Mouse (Mus musculus): ENCODE results near the gene Myog. TPM values are rescaled to one million over a fixed set of nuclear protein-coding genes. Genes with fewer than 3 reads are reported as not detected.
A peak's percentile ranks its signal among the peaks of the same experiment; 100 is the strongest.
"Not testable (repeated sequence)": the region's sequence is repeated elsewhere in the genome, so short reads cannot be mapped to it uniquely, and the experiment has no call there.

Myog gene
- polyA plus RNA-seq, 1 experiment from 2014 or later: 2.9 TPM

DNA sequence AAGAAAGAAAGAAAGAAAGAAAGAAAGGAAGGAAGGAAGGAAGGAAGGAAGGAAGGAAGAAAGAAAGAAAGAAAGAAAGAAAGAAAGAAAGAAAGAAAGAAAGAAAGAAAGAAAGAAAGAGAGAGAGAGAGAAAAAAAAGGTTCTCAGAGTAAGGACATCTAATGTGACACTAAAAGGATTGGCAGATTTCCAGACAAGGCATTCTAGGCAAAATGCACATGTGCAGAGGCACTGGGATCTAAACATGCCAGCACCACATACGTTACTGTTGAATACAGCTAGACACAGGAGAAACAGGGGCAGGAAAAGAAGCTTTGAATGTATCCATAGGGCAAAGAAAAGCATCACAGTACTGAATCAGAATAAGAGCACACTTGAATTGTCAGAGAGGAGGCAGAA, 40.1 kb upstream of the Myog start:
- not testable (repeated sequence) for H3K4me2 ChIP-seq (ENCODE audit: low read depth, low read length); H3K9ac ChIP-seq (ENCODE audit: low read length); H3K4me3 ChIP-seq (ENCODE audit: low read length); H3K9me3 ChIP-seq (ENCODE audit: control insufficient read depth, low read length); H3K4me1 ChIP-seq (replicated peaks; ENCODE audit: control insufficient read depth, insufficient read depth, low read length); ATAC-seq (ENCODE audit: low read depth); H3K36me3 ChIP-seq (ENCODE audit: control insufficient read depth, insufficient read depth, low read length); H3K27me3 ChIP-seq (ENCODE audit: control insufficient read depth, insufficient read depth, low read depth, low read length); H3K27ac ChIP-seq (ENCODE audit: low read length)
- WGBS: 48% methylated on average over 1 of the region's 1 CpGs

DNA sequence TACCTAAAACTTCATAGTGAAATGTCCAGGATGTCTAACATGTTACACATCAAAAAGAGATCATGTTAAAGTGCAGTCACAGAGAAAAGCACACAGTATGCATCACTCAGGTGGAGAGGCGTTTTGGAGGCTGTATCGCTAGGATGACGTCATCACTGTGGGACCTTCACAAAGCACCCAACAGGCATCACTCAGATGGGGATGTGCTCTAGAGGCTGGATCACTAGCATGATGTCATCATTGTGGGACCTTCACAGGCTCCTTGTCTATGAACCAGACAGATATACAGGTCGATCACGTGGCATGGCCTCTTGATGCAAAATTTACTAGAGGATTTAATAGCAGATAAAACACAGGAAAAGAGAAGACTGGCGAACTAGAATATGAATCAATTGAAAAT, 25.4 kb upstream of the Myog start:
- H3K36me3 ChIP-seq (ENCODE audit: control insufficient read depth, insufficient read depth, low read length): no peaks in the 10 kb centered on the region
- H3K4me2 ChIP-seq (ENCODE audit: low read depth, low read length): no peak overlapping the region
- H3K9me3 ChIP-seq (ENCODE audit: control insufficient read depth, low read length): peaks cover 5% of the 10 kb centered on the region; the same call in 1 of the 2 replicates
- ATAC-seq (ENCODE audit: low read depth): no peak
- no peak overlapping the region for H3K9ac ChIP-seq (ENCODE audit: low read length)
- WGBS: 91% methylated on average over 6 of the region's 6 CpGs
- H3K4me1 ChIP-seq (replicated peaks; ENCODE audit: control insufficient read depth, insufficient read depth, low read length): no peaks in the 10 kb centered on the region
- H3K4me3 ChIP-seq (ENCODE audit: low read length): no peak overlapping the region
- H3K27me3 ChIP-seq (ENCODE audit: control insufficient read depth, insufficient read depth, low read depth, low read length): no peaks in the 10 kb centered on the region
- H3K27ac ChIP-seq (ENCODE audit: low read length): no peak overlapping the region

DNA sequence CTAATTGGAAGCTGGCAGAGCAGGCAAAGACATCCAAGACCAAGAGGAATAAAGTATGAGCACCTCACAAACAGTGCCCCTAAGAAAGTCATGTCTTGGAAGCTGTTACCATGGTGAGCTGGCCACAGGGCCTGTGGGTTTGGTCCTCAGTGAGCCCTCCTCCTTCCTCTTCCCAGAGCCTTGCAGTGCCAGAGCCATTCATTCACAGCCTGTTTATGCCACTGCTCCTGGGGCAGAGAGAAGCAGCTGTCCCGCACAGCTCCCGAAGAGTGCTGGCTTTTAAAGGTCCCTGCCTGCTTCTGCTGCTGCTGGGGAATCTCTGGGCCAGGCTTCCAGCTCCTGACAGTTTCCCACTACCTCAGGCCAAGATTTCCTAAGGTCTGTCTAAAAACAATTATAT, 24.0 kb upstream of the Myog start:
- H3K36me3 ChIP-seq (ENCODE audit: control insufficient read depth, insufficient read depth, low read length): no peaks in the 10 kb centered on the region
- H3K4me3 ChIP-seq (ENCODE audit: low read length): no peak overlapping the region
- WGBS: 22% methylated on average over 2 of the region's 2 CpGs
- H3K27me3 ChIP-seq (ENCODE audit: control insufficient read depth, insufficient read depth, low read depth, low read length): no peaks in the 10 kb centered on the region
- H3K27ac ChIP-seq (ENCODE audit: low read length): no peak overlapping the region
- H3K9me3 ChIP-seq (ENCODE audit: control insufficient read depth, low read length): peaks cover 1% of the 10 kb centered on the region; the same call in 1 of the 2 replicates
- H3K4me1 ChIP-seq (replicated peaks; ENCODE audit: control insufficient read depth, insufficient read depth, low read length): no peaks in the 10 kb centered on the region
- ATAC-seq (ENCODE audit: low read depth): no peak
- H3K9ac ChIP-seq (ENCODE audit: low read length): no peak overlapping the region
- no peak overlapping the region for H3K4me2 ChIP-seq (ENCODE audit: low read depth, low read length)

DNA sequence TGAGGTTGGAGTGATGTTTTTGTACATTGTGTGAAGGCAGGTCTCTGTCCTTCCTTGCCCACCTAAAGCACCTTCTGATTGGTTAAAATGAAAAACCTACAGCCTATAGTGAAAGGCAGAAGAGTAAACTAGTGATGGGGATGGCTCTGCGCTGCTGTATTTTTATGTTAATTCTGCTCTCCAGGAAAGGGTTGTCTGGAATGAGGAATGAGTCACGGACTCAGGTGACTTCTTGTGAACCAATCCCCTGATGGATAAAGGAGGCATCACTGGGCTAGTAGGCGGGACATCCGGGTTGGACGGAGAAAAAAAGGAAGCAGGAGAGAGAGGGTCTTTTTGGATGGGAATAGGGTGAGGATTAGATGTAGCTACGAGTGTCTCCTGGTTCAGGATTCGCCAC, 19.8 kb upstream of the Myog start:
- no peaks in the 10 kb centered on the region for H3K36me3 ChIP-seq (ENCODE audit: control insufficient read depth, insufficient read depth, low read length)

DNA sequence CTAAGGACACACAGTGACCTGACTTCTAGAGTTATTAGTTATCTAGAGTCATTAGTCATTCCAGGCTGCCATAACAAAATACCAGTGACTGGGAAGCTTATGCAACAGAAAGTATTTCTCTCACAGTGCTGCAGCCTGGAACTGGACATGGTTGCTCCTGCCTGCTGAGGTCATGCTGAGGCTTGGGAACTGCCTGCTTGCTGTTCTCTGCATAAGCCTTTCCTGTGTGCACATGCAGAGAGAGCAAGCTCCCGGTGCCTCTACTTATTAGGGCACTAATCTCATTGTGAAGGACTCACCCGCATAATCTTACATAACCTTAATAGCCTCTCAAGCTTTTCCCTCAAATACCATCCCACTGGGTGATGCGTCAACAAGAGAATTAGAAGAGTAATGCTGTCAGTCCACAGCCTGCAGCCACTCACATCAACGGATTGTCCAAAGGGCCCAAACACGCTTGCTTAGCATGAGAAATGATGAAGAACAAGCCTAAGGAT, 17.0 kb upstream of the Myog start:
- Histone ChIP-seq H3K36me3 (ENCODE audit: control insufficient read depth, insufficient read depth, low read length) (no peaks in the 10 kb centered on the region), H3K9me3 (ENCODE audit: control insufficient read depth, low read length) (no peaks in the 10 kb centered on the region), H3K4me2 (ENCODE audit: low read depth, low read length) (no peak overlapping the region), H3K4me1 (replicated peaks; ENCODE audit: control insufficient read depth, insufficient read depth, low read length) (no peaks in the 10 kb centered on the region), H3K4me3 (ENCODE audit: low read length) (no peak overlapping the region), H3K27ac (ENCODE audit: low read length) (no peak overlapping the region), H3K9ac (ENCODE audit: low read length) (no peak overlapping the region), H3K27me3 (ENCODE audit: control insufficient read depth, insufficient read depth, low read depth, low read length) (no peaks in the 10 kb centered on the region)
- ATAC-seq (ENCODE audit: low read depth): no peak
- WGBS: 59% methylated on average over 5 of the region's 5 CpGs

More for the DNA sequence above, 19.8 kb upstream of the Myog start:
- no peak overlapping the region for H3K9ac ChIP-seq (ENCODE audit: low read length)
- H3K9me3 ChIP-seq (ENCODE audit: control insufficient read depth, low read length): no peaks in the 10 kb centered on the region
- 76% methylated on average over 7 of the region's 7 CpGs for WGBS
- H3K4me1 ChIP-seq (replicated peaks; ENCODE audit: control insufficient read depth, insufficient read depth, low read length): no peaks in the 10 kb centered on the region
- H3K27me3 ChIP-seq (ENCODE audit: control insufficient read depth, insufficient read depth, low read depth, low read length): no peaks in the 10 kb centered on the region
- no peak overlapping the region for H3K4me2 ChIP-seq (ENCODE audit: low read depth, low read length)
- no peak for ATAC-seq (ENCODE audit: low read depth)
- H3K4me3 ChIP-seq (ENCODE audit: low read length): no peak overlapping the region
- H3K27ac ChIP-seq (ENCODE audit: low read length): no peak overlapping the region

DNA sequence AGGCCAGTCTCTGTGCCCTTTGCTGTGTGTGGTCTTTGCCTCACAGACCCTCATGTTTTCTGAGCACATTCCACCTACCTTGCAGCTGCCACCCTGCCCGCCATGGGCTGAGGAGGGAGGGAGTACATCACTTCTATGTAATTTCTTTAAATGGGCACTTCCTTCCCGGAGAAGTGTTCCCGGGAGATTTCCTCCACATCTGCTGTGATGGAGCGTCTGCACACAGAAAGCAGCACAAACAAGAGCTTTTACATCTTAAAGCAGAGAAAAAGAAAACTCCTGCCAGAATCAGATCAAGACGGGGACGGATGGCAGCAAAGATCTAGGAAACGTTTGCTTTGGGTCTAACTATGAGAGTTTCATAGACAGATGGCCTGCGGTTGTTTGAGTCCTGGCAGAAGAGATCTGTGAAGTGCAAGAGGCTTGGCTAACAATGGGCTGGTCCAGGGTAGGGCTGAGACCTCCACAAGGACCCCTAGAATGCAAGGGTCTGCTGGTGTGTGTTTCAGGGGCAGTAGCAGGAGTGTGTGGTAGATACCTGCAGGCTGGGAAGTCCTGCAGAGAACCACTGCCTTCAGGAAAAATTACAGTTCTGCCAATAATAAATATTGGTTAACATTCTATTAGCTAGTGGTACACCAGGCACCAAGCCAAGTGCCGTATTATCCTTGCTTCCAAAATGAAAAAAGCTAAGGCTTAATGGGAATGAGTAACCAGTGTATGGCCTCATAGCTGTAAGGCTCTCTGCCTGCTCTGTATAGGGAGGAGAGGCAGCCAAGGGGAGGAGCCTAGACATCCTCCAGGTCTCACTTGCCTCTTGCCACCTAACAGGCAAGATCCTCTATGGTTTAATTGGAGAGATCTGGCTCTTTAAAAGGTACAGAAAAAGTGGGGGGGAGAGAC, 16.0 kb upstream of the Myog start:
- Histone ChIP-seq H3K9ac (ENCODE audit: low read length) (no peak overlapping the region; the same call in 1 of the 2 replicates), H3K4me2 (ENCODE audit: low read depth, low read length) (no peak overlapping the region), H3K4me1 (replicated peaks; ENCODE audit: control insufficient read depth, insufficient read depth, low read length) (no peaks in the 10 kb centered on the region), H3K27ac (ENCODE audit: low read length) (no peak overlapping the region), H3K27me3 (ENCODE audit: control insufficient read depth, insufficient read depth, low read depth, low read length) (no peaks in the 10 kb centered on the region), H3K36me3 (ENCODE audit: control insufficient read depth, insufficient read depth, low read length) (no peaks in the 10 kb centered on the region), H3K4me3 (ENCODE audit: low read length) (no peak overlapping the region), H3K9me3 (ENCODE audit: control insufficient read depth, low read length) (no peaks in the 10 kb centered on the region)
- WGBS: 30% methylated on average over 9 of the region's 9 CpGs
- ATAC-seq (ENCODE audit: low read depth): no peak

DNA sequence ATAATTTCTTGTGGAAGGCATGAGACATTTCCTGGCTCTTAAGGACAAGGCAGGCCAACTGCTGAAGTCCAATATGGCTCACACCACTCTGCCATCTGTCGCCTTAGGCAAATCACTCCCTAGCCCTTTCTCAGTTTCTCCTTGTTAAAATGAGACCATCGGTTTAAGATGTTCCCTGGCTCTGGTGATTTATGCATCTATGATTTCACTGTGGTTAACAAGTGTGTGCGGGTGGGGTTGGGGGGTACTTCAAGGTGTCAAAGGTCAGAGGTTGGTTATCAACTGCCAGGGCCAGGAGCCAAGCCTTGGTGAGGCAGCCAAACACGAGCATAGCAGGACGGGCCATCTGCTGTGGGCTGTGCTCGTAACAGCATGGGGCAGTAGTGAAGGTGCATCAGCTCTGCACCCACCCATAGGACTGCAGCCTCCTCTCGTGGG, 15.3 kb upstream of the Myog start:
- H3K36me3 ChIP-seq (ENCODE audit: control insufficient read depth, insufficient read depth, low read length): no peaks in the 10 kb centered on the region
- H3K9me3 ChIP-seq (ENCODE audit: control insufficient read depth, low read length): no peaks in the 10 kb centered on the region
- no peak overlapping the region for H3K4me2 ChIP-seq (ENCODE audit: low read depth, low read length)
- H3K9ac ChIP-seq (ENCODE audit: low read length): no peak overlapping the region
- no peak for ATAC-seq (ENCODE audit: low read depth)
- WGBS: 79% methylated on average over 7 of the region's 7 CpGs
- no peaks in the 10 kb centered on the region for H3K27me3 ChIP-seq (ENCODE audit: control insufficient read depth, insufficient read depth, low read depth, low read length)
- H3K4me3 ChIP-seq (ENCODE audit: low read length): no peak overlapping the region
- H3K27ac ChIP-seq (ENCODE audit: low read length): no peak overlapping the region
- H3K4me1 ChIP-seq (replicated peaks; ENCODE audit: control insufficient read depth, insufficient read depth, low read length): no peaks in the 10 kb centered on the region

DNA sequence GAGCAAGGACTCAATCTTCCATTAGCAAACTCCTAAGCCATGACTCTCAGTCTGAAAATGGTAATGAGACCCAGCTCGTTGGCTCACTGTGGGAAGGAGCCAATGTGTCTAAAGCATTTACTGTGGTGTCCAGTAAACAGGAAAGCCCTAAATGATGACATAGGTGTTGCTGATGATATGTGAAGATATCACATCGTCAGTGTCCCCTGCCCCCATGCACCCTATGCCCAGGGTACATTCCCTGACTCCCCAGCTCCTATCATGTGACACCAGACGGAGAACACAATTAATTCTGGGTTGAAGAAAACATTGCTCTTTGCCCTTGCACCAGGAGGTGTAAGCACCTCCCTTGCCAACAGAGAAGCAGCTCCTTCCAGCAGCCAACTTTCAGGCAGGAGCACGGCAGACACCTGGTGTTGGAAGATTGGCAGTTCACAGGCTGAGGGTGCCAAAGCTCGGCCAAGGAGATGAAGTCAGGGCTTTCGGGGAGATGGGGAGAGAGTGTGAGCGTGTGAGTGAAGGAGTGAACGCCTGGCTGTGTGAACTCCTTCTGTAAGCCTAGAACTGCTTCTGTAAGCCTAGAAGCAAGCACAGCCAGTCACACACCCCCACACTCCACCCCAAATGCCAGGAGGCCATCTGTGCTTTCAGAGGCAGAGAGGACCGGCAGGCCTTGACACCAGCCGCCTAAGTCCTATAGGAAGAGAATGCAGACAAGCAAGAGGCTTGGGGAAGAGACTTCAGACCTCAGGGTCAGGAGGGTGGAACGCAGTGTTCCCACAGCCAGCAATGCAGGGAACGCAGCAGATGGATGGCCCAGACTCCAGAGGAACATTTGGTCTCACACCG, 13.9 kb upstream of the Myog start:
- Histone ChIP-seq H3K9ac (ENCODE audit: low read length) (no peak overlapping the region), H3K4me3 (ENCODE audit: low read length) (no peak overlapping the region), H3K4me2 (ENCODE audit: low read depth, low read length) (no peak overlapping the region), H3K27me3 (ENCODE audit: control insufficient read depth, insufficient read depth, low read depth, low read length) (no peaks in the 10 kb centered on the region), H3K9me3 (ENCODE audit: control insufficient read depth, low read length) (no peaks in the 10 kb centered on the region), H3K27ac (ENCODE audit: low read length) (no peak overlapping the region), H3K36me3 (ENCODE audit: control insufficient read depth, insufficient read depth, low read length) (no peaks in the 10 kb centered on the region), H3K4me1 (replicated peaks; ENCODE audit: control insufficient read depth, insufficient read depth, low read length) (no peaks in the 10 kb centered on the region)
- WGBS: 52% methylated on average over 13 of the region's 13 CpGs
- peak; percentile 26 for ATAC-seq (ENCODE audit: low read depth)

DNA sequence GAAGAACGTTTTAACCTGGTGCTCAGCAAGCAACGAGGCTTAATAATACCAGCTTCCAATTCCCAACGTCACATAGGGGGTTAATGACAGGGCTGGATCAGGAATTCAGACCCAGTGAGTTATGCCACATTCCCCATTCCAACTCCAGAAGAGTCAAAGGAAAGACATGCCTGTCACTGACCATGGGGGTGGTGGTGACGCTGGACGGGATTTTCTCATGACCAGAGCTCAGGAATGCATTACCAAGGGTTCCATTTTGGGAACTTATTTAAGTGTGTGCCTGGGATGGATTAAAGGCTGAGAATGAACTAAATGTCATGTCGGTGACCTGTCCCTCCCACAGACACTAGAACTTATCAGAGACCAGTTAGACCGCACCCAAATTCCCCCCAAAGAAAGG, 13.0 kb upstream of the Myog start:
- Histone ChIP-seq H3K36me3 (ENCODE audit: control insufficient read depth, insufficient read depth, low read length) (no peaks in the 10 kb centered on the region), H3K4me2 (ENCODE audit: low read depth, low read length) (no peak overlapping the region), H3K27ac (ENCODE audit: low read length) (no peak overlapping the region), H3K27me3 (ENCODE audit: control insufficient read depth, insufficient read depth, low read depth, low read length) (no peaks in the 10 kb centered on the region), H3K4me1 (replicated peaks; ENCODE audit: control insufficient read depth, insufficient read depth, low read length) (no peaks in the 10 kb centered on the region), H3K9ac (ENCODE audit: low read length) (no peak overlapping the region), H3K9me3 (ENCODE audit: control insufficient read depth, low read length) (no peaks in the 10 kb centered on the region), H3K4me3 (ENCODE audit: low read length) (no peak overlapping the region)
- ATAC-seq (ENCODE audit: low read depth): no peak
- 67% methylated on average over 7 of the region's 7 CpGs for whole genome bisulfite sequencing
